Mouse (Mus musculus) bone marrow macrophage, adult 2 months (primary cell): ENCODE measurements at regions not wholly inside any gene's neighbourhood (a gene's known extent, or its start where the extent isn't known, plus 50 kb on each side); places are given as distances from the start of the nearest gene placed in this dataset.

Experiments
- CTCF ChIP-seq: IDR thresholded peaks from 2 replicates; pipeline ENCODE4 v1.5.1; 2012; ENCODE audit warnings: low read depth, mild to moderate bottlenecking, low read length, moderate library complexity
- POLR2A ChIP-seq: IDR thresholded peaks from 2 replicates; pipeline ENCODE4 v1.6.1; 2012; ENCODE audit warnings: mild to moderate bottlenecking, low read depth, low read length, borderline replicate concordance

GRCm38 (mm10) chr1:76835028-76835683, 679.7 kb downstream of the Epha4 start:
- TF ChIP-seq POLR2A, result no peak
- TF ChIP-seq CTCF, result no peak
